Mouse (Mus musculus): ENCODE results near the gene Abca5. TPM values are rescaled to one million over a fixed set of nuclear protein-coding genes. Genes with fewer than 3 reads are reported as not detected.

The Abca5 gene
- polyA plus RNA-seq (2021; fragmentation: Nextera tagmentation), result 15.3 and 16.7 TPM in 2 replicates
- long read RNA-seq, experiment 1, full-length matches to known transcripts, result 2 of 25 reads
- long read RNA-seq, experiment 1, partial matches to known transcripts, result 17 of 25 reads
- long read RNA-seq, experiment 1, other reads (novel, unspliced or antisense), result 6 of 25 reads
- long read RNA-seq, experiment 2, partial matches to known transcripts, result 17 of 19 reads
- long read RNA-seq, experiment 2, other reads (novel, unspliced or antisense), result 2 of 19 reads

DNA sequence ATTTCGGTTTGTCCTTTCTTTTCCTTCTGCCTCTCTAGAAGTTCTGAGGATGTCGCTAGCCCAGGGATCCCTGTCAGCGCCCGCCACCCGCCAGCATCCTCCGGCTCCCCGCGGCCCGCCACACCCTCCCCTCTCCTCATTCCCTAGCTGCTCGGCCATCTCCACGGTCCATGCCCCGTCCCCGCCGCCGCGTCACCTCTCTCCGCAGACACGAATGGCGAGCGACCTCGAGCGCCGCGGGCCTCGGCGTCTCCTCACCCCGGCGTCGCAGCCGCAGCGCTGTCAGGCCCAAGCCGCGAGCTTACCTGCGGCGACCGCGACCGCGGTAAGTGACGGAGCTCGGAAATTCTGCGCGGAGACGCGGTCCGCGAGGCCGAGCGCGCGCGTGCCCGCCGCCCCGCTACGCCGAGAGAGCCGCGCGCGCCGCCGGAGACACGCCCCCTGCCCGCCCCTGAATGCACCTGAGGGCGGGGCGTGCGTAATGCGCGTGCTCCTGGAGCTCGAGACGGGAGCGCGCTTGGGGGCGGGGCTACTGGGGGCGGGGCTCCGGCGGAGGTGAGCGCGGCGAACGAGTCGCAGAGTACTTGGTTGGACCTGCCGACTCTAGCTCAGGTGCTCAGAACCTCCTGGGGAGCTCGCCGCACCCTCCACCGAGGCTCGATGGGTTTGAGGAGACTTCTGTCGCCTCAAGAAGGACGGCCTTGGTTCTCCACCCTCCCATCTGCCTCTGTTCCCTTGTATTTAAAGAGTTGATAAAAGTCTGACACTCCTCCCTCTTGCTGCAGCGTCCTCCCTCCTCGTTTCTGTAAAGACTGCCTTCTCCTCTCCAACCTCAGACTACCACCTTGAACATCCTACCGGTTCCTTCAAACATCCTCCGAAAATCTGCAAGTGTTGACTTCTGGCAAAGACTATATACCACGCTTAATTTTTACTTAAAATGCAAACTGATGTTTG lies at the start of gene Abca5:
Abca5 (minus strand) TSS at position 428 of the 957 bp plus-strand sequence.

DNA sequence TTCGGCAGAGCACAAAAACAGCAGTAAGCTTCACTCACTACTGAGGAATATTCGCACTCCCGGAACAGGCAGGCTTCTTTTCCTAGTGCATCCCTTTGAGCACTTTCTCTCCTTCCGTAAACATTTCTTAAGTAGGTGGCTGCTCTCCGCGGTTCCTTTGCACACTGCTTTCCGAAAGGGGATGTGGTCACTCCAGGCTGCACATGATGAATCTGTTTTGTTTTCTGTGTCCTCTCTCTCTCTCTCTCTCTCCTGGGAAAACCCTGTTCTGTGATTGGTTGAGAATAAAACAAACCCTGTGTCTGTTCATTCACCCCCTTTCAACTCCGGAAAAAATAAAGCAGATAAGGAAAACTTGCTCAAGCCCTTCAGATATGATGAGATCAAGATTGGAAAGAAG lies 86.0 kb downstream of the Abca5 start, which contains the start of gene Abca6:
Abca6 (minus strand) TSS at position 243 of the 400 bp plus-strand sequence.

Other genes starting within 250 kb of the Abca5 start
- 1.4 and 3.2 TPM in 2 replicates for gene Abca8a, start 241.7 kb downstream of the Abca5 start, polyA plus RNA-seq (2021; fragmentation: Nextera tagmentation)
- gene Abca9, start 169.5 kb downstream of the Abca5 start, polyA plus RNA-seq (2021; fragmentation: Nextera tagmentation), result 1.4 and 1.6 TPM in 2 replicates
- gene Abca6, start 85.9 kb downstream of the Abca5 start, polyA plus RNA-seq (2021; fragmentation: Nextera tagmentation), result 0.24 and 0.67 TPM in 2 replicates
- gene Map2k6, start 61.4 kb upstream of the Abca5 start, polyA plus RNA-seq (2021; fragmentation: Nextera tagmentation), result 7.4 and 7.7 TPM in 2 replicates

Measured in left cerebral cortex, adult 6 months (tissue).